Mouse (Mus musculus): ENCODE measurements around the gene Pofut1. TPM values are rescaled to one million over a fixed set of nuclear protein-coding genes. Genes with fewer than 3 reads are reported as not detected.
"Not testable (repeated sequence)": the region's sequence is repeated elsewhere in the genome, so short reads cannot be mapped to it uniquely, and the experiment has no call there.

Pofut1 gene
- polyA plus RNA-seq, 1 experiment from 2014 or later: 5.5 TPM

DNA sequence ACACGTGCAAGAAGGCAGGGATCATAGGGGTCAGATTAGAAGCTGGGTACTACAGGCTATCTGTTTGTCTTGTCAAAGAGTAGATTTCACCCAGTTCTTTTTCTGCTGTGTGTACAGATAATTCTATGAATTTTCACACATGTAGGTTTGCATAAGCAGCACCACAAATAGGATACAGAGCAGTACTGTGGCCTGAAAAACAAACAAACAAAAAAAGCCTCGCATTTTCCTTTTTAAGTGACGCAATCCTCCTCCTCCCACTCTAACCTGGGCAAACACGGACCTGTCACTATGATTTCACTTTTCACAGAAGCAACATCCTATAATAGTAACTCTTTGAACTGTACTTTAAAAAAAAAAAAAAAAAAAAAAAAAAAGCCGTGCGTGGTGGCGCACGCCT lies 35.1 kb downstream of the Pofut1 start:
- Histone ChIP-seq H3K4me3 (no peak overlapping the region), H3K27ac (no peak overlapping the region), H3K9me3 (no peaks in the 10 kb centered on the region), H3K36me3 (no peaks in the 10 kb centered on the region), H3K4me1 (replicated peaks) (peaks cover 9% of the 10 kb centered on the region), H3K27me3 (ENCODE audit: insufficient read depth, poor library complexity, severe bottlenecking) (no peaks in the 10 kb centered on the region)
- no peak for DNase-seq (ENCODE audit: low spot score)
- WGBS: 93% methylated on average over 8 of the region's 8 CpGs

DNA sequence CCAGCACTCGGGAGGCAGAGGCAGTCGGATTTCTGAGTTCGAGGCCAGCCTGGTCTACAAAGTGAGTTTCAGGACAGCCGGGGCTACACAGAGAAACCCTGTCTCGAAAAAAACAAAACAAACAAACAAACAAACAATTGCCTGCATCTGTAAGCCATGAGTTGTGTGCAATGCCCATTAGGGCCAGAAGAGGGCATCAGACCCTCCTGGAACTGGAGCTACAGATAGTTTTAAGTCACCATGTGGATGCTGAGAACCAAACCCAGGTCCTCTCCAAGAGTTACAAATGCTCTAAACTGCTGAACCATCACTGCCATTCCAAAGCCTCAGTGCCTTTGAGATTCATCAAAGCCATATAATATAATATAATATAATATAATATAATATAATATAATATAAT lies 35.5 kb downstream of the Pofut1 start:
- WGBS: 90% methylated on average over 5 of the region's 5 CpGs
- H3K4me3 ChIP-seq; H3K9me3 ChIP-seq; H3K27ac ChIP-seq; H3K36me3 ChIP-seq; H3K27me3 ChIP-seq (ENCODE audit: insufficient read depth, poor library complexity, severe bottlenecking); H3K4me1 ChIP-seq (replicated peaks); DNase-seq (ENCODE audit: low spot score): not testable (repeated sequence)

DNA sequence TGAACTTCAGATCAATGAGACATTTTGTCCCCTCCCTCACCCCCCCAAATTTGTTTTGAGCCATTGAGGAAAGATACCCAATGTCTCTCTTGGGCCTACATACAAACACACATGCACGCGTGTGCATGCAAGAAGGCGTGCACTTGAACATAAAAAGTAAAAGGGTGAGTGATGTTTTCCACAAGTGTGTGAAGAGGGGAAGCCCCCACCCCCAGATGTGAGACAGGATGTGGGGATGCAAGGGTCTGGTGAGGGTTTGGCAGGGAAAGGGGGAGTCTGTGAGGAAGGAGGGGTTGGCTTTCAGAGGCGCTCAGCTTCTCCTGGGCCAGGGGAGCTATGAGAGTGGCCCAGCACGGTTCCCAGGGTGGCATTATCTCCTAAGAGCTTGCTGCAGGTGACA lies 37.0 kb downstream of the Pofut1 start:
- no peaks in the 10 kb centered on the region for H3K9me3 ChIP-seq
- H3K4me3 ChIP-seq: no peak overlapping the region
- H3K27ac ChIP-seq: no peak overlapping the region
- H3K27me3 ChIP-seq (ENCODE audit: insufficient read depth, poor library complexity, severe bottlenecking): no peaks in the 10 kb centered on the region
- DNase-seq (ENCODE audit: low spot score): no peak
- peaks cover 3% of the 10 kb centered on the region for H3K4me1 ChIP-seq (replicated peaks)
- 89% methylated on average over 5 of the region's 5 CpGs for WGBS
- no peaks in the 10 kb centered on the region for H3K36me3 ChIP-seq

DNA sequence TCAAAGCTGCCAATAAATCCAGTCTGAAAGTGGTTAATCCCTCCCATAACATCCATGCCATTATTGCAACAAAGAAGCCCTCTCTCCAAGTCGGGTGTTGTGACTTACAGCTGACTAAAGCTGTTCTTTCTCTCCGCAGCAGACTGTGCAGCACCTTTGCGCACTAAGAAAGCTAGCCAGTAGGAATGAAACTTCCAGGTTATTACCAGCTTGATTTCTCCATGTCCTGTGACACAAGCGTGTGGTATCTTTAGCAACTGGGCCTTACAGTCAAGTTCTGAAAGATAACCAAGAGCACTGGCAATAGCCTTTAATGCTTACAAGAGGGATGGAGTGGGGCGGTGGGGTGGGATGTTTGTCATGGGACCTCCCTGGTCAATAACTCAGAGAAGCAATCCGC lies 42.6 kb downstream of the Pofut1 start:
- H3K4me3 ChIP-seq: no peak overlapping the region
- H3K9me3 ChIP-seq: no peaks in the 10 kb centered on the region
- no peaks in the 10 kb centered on the region for H3K27me3 ChIP-seq (ENCODE audit: insufficient read depth, poor library complexity, severe bottlenecking)
- no peak overlapping the region for H3K27ac ChIP-seq
- H3K36me3 ChIP-seq: no peaks in the 10 kb centered on the region
- WGBS: 88% methylated on average over 6 of the region's 6 CpGs
- no peak for DNase-seq (ENCODE audit: low spot score)
- no peaks in the 10 kb centered on the region for H3K4me1 ChIP-seq (replicated peaks)

DNA sequence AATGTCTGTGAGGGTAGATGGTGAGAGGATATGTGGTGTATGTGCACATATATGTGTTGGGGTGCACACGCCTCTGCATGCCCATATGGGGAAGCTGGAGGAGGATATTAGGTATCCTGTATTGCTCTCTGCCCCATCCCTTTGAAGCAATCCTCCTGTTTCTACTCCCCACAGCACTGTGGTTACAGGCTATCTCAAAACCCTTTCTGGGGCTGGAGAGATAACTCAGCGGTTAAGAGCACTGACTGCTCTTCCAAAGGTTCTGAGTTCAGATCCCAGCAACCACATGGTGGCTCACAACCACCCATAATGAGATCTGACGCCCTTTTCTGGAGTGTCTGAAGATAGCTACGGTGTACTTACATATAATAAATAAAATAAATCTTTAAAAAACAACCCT lies 45.2 kb downstream of the Pofut1 start:
- H3K36me3 ChIP-seq: no peaks in the 10 kb centered on the region
- DNase-seq (ENCODE audit: low spot score): no peak
- H3K4me1 ChIP-seq (replicated peaks): peaks cover 8% of the 10 kb centered on the region
- no peak overlapping the region for H3K4me3 ChIP-seq
- no peaks in the 10 kb centered on the region for H3K27me3 ChIP-seq (ENCODE audit: insufficient read depth, poor library complexity, severe bottlenecking)
- 86% methylated on average over 4 of the region's 4 CpGs for WGBS
- no peak overlapping the region for H3K27ac ChIP-seq
- no peaks in the 10 kb centered on the region for H3K9me3 ChIP-seq

DNA sequence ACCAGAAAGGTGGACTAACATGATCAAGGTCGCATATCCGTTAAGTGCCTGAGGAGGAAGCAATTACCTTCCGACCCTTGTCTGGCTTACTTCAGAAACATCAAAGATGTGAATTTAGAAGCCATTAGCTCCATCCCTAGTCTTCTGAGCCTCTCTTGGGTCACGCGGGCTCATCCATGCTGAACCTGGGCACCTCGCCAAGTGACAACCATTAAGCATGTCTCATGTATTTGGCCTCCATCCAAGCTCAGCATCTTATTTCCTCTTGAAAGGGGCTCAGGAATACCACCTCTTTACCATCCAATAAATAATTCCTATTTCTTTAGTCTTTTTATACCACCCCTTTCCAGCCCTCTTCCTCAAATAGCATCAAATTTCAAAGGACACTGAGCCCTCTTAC lies 46.5 kb downstream of the Pofut1 start:
- WGBS: 83% methylated on average over 6 of the region's 6 CpGs
- no peak for DNase-seq (ENCODE audit: low spot score)

DNA sequence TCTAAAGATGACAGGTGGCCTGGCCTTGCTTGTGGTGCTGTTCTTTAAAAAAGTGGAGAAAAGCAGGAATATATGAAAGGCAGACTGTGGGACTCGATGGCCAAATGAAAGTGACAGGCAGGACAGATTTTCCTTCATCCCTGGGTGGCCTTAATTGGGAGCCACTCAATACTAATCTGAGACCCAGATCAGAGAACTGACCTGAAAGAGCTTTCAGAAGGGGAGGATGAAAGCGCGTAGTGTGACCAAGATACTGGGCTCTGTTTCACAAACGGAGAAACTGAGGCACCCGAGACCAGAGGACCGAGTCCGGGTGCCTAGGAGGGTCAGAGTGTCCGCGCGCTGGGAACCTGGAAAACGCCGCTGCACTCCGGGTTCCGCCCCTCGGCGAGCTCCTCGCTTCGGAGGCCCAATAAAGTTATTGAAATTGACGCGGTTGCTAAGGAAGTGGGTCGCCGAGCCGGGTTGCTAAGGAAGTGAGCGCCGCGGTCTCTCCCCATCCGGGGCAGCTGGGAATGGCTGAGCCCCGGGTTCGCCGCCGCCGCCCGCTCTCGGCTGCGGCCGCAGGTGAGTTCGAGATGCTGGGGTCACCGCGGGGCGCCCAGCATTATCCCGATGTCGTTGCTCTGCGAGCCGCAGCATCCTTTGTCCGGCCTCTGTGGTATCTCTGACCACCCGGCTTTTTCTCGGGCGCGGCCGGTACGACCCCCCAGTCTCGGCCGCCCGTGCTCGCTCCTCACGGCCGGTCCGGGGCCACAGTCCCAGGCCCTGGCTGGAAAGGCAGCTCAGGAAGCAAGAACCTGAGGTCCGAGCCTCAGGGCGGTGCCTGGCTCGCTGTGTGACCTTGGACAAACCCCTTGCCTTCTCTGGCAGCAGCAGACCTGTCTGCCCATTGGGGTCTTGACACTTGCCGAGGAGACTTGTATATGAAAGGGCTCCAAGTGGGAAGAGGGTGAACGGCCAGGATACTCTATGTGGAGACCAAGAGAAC lies 49.9 kb downstream of the Pofut1 start, which contains the start of gene Kif3b:
Kif3b (plus strand) TSS at position 476 of the 991 bp plus-strand sequence.
- Histone ChIP-seq H3K27ac (peak within 1 kb of the TSS; percentile 92), H3K4me3 (peak within 1 kb of the TSS; percentile 99), H3K27me3 (ENCODE audit: insufficient read depth, poor library complexity, severe bottlenecking) (no peaks in the 10 kb centered on the region), H3K9me3 (no peaks in the 10 kb centered on the region), H3K4me1 (replicated peaks) (peaks cover 25% of the 10 kb centered on the region), H3K36me3 (no peaks in the 10 kb centered on the region; the same call in 1 of the 2 replicates)
- peak; percentile 91 for DNase-seq (ENCODE audit: low spot score)
- WGBS: under 1% methylated on average over 63 of the region's 63 CpGs

More for the DNA sequence above, 46.5 kb downstream of the Pofut1 start:
- Histone ChIP-seq H3K4me1 (replicated peaks) (peaks cover 21% of the 10 kb centered on the region), H3K27ac (no peak overlapping the region), H3K9me3 (no peaks in the 10 kb centered on the region), H3K36me3 (no peaks in the 10 kb centered on the region), H3K4me3 (no peak overlapping the region), H3K27me3 (ENCODE audit: insufficient read depth, poor library complexity, severe bottlenecking) (no peaks in the 10 kb centered on the region)

DNA sequence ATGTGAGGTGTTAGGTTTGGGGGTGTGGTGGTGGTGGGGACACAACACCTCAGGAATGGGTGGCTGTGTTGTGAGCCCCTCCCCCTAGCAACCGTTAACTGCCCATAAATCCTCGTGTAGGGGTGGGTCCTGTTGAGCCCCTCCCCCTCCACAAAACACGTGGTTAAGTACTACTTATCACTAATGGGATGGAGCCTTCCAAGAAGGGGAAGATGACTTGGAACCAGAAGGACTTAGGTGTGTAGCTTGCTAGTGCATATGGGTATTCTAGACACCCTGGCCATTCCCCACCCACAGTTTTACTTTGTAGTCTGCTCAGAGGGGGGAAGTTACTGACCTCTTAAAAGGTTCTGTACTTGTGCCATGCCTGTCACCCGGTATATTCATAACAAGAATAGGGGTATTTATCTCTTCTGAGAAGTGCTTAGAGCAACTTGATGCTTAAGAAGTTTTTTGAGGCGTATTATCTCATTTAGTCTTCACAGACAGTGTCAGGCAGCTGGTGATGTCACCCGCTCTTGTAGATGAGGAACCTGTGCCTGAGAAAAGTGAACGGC lies 51.0 kb downstream of the Pofut1 start:
- no peaks in the 10 kb centered on the region for H3K9me3 ChIP-seq
- 60% methylated on average over 7 of the region's 7 CpGs for WGBS
- H3K27ac ChIP-seq: no peak overlapping the region
- no peaks in the 10 kb centered on the region; the same call in 1 of the 2 replicates for H3K36me3 ChIP-seq
- peaks cover 25% of the 10 kb centered on the region for H3K4me1 ChIP-seq (replicated peaks)
- no peaks in the 10 kb centered on the region for H3K27me3 ChIP-seq (ENCODE audit: insufficient read depth, poor library complexity, severe bottlenecking)
- H3K4me3 ChIP-seq: peak overlapping the region; percentile 99
- DNase-seq (ENCODE audit: low spot score): no peak

DNA sequence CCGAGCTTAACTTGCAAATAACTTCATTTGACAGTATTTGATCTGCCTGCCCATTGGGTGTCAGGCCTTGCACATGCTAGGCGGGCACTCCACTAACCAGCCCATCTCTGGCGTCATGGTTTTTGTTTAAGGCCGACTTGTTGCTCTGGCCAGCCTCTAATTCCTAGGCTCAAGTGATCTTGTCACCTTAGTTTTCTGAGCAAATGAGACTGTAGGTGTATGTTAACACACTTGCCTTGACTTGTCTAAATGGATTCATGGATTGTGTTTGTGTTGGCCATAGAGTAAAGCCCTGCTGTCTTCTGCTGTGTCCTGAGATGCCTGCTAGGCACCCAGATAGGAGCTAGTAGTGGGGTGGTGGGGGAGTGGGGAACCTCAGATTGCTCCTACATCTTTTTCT lies 53.9 kb downstream of the Pofut1 start:
- Histone ChIP-seq H3K36me3 (no peaks in the 10 kb centered on the region; the same call in 1 of the 2 replicates), H3K27ac (no peak overlapping the region), H3K27me3 (ENCODE audit: insufficient read depth, poor library complexity, severe bottlenecking) (no peaks in the 10 kb centered on the region), H3K4me1 (replicated peaks) (peaks cover 25% of the 10 kb centered on the region), H3K9me3 (no peaks in the 10 kb centered on the region), H3K4me3 (no peak overlapping the region)
- no peak for DNase-seq (ENCODE audit: low spot score)
- WGBS: 91% methylated on average over 4 of the region's 4 CpGs

DNA sequence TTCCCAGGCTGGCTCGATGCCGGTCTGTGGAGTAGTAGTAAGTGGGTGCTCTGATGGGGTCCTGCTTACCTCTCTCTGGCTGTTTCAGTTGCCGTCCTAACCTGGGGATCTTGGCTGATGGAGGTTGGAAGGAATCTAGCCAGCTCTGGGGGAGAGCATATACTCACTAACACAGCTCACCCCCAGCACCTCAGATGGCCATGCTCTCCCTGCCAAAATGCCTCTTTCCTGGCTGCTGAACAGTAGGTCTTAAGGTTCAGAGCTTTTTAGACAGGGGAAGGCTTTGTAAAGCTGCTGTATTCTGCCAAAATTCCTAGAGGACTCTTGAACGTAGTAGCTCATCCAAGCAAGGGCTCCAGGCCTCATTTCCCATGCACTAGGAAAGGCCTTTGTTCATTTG lies 56.4 kb downstream of the Pofut1 start:
- H3K9me3 ChIP-seq: no peaks in the 10 kb centered on the region
- no peaks in the 10 kb centered on the region; the same call in 1 of the 2 replicates for H3K36me3 ChIP-seq
- H3K27me3 ChIP-seq (ENCODE audit: insufficient read depth, poor library complexity, severe bottlenecking): no peaks in the 10 kb centered on the region
- WGBS: 86% methylated on average over 4 of the region's 4 CpGs
- DNase-seq (ENCODE audit: low spot score): no peak
- H3K27ac ChIP-seq: no peak overlapping the region
- H3K4me3 ChIP-seq: no peak overlapping the region
- H3K4me1 ChIP-seq (replicated peaks): 0 out of 2 replicates have a peak, but pooled peaks cover 5% of the 10 kb centered on the region

DNA sequence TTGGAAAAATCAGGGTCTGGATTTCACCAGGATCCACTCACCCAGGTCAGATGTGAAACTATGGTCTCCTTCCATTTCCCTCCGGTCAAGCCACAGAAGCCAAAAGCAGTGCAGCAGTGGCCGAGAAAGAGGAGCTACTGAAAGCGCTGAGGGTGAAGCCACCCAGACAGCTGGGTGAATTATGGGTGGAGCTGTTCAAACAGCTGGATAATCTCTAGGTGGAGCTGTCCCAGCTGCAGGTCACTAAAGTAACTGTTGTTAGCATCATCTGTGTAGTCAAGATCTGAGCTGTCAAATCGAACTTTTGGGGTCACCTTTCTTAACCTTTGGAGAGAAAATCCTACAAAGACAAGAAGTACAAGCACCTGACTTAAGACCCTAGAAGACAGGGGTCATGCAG lies 57.1 kb downstream of the Pofut1 start:
- H3K4me3 ChIP-seq: no peak overlapping the region
- WGBS: 78% methylated on average over 4 of the region's 4 CpGs

DNA sequence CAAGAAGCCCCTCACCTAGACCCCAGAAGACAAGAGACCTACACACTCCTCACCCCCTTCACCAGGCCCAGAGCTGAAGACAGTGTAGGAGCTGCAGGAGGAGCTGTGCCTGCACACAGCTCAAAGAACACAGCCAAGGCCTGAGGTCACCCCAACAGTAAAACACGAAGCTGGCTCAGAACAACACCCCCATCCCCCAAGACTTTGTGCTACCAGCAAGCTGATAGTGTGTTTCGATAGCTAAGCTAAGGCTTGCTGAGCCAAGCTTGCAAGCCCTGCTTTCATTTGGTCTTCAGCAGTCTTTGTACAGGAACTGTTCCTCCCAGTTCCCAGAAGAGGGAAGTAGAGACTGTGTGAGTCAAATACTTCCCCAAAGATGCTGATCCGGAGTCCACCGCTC lies 57.5 kb downstream of the Pofut1 start:
- Histone ChIP-seq H3K9me3 (no peaks in the 10 kb centered on the region), H3K27me3 (ENCODE audit: insufficient read depth, poor library complexity, severe bottlenecking) (no peaks in the 10 kb centered on the region), H3K4me1 (replicated peaks) (no peaks in the 10 kb centered on the region), H3K36me3 (no peaks in the 10 kb centered on the region; the same call in 1 of the 2 replicates), H3K4me3 (no peak overlapping the region), H3K27ac (no peak overlapping the region)
- DNase-seq (ENCODE audit: low spot score): no peak
- 81% methylated on average over 4 of the region's 4 CpGs for WGBS

More for the DNA sequence above, 57.1 kb downstream of the Pofut1 start:
- Histone ChIP-seq H3K9me3 (no peaks in the 10 kb centered on the region), H3K36me3 (no peaks in the 10 kb centered on the region; the same call in 1 of the 2 replicates), H3K27me3 (ENCODE audit: insufficient read depth, poor library complexity, severe bottlenecking) (no peaks in the 10 kb centered on the region), H3K27ac (no peak overlapping the region), H3K4me1 (replicated peaks) (no peaks in the 10 kb centered on the region)
- DNase-seq (ENCODE audit: low spot score): no peak

DNA sequence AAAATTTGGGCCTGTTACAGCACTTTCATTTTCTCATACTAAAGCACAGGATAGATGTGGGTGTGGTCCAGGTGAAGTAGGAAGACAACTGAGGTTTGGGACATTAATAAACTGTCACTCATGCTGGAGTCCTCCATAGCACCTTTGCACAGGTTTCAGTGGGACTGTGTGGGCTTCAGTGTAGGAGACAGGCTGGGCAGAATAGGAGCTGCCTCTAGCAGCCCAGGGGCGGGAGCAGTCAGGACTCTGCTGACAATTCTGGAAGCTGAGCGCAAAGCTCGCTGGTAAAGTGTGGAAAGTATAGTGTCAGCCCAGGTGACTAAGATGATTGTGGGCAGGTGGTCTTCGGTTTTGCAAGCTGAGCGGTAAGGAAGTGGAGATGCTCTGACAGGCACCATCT lies 59.8 kb downstream of the Pofut1 start:
- 93% methylated on average over 5 of the region's 5 CpGs for WGBS
- no peak overlapping the region for H3K4me3 ChIP-seq
- no peak for DNase-seq (ENCODE audit: low spot score)
- no peaks in the 10 kb centered on the region for H3K27me3 ChIP-seq (ENCODE audit: insufficient read depth, poor library complexity, severe bottlenecking)
- no peaks in the 10 kb centered on the region for H3K4me1 ChIP-seq (replicated peaks)
- no peaks in the 10 kb centered on the region for H3K36me3 ChIP-seq
- no peak overlapping the region for H3K27ac ChIP-seq
- no peaks in the 10 kb centered on the region for H3K9me3 ChIP-seq
